Mouse (Mus musculus) layer of hippocampus, adult 8-10 months (tissue): Measurements from ENCODE around the gene Mrtfa. TPM values are rescaled to one million over a fixed set of nuclear protein-coding genes. Genes with fewer than 3 reads are reported as not detected.
A peak's percentile ranks its signal among the peaks of the same experiment; 100 is the strongest.

ENCODE experiments used
- DNase-seq, 2 experiments: peaks; one replicate each; pipeline ENCODE4 v3.0.0; 2022; ENCODE audit warnings: low spot score in 2 of 2
- total RNA-seq, 4 experiments: library from RNA; stranded (reverse); gene quantifications; 2 replicates each; pipeline ENCODE4 v1.2.4; 2022

Gene Mrtfa
- total RNA-seq, 4 experiments from 2014 or later: 79.9 to 100 (median 95.9) TPM

DNA sequence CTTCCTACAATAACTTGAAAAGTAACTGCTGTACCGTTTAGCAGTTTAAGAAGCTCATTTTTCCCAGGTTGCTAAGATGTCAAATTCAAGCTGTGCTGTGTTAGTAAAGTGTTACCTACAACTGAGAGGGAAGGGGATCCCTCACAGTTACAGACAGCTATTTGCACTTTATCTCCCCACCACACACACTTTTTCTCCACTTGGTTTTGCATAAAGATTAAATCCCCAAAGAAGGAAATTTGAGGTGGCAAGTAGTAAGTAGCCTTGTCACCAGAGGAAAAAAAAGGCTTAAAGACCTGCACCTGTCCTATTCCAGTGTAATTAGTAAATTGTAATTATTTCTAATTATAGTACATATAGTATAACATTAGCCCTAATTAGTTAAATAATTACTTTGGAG lies 193.5 kb downstream of the Mrtfa start:
- no peak for DNase-seq

GRCm38 (mm10) chr15:80996090-80996835 lies 194.3 kb downstream of the Mrtfa start:
- DNase-seq: no peak

- DNase-seq: no peak
These were observed 195.6 kb downstream of the Mrtfa start for GRCm38 (mm10) chr15:80994959-80995358.

- no peak for DNase-seq
These were observed 200.8 kb downstream of the Mrtfa start for GRCm38 (mm10) chr15:80989712-80990111.

DNA sequence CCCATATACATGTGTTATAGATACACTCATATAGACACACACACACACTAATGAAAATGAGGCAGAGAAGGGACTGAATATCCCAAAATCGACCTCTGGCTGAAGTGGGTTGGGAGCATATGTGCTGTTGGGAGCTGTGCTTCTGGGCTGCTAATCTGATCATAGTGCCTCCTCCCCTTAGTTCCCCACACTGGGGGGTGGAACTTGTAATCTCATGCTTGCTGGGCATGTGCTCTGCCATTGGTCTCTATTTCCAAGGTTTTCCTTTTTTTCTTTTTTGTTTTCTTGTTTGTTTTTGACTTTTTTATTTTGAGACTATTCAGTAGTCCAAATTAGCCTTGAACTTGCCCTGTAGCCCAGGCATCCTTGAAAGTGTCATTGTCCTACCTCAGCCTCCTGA lies 202.2 kb downstream of the Mrtfa start:
- no peak for DNase-seq

GRCm38 (mm10) chr15:80983264-80983663 lies 207.3 kb downstream of the Mrtfa start:
- no peak for DNase-seq

- DNase-seq: no peak
These were observed 209.4 kb downstream of the Mrtfa start for GRCm38 (mm10) chr15:80981176-80981575.

- no peak for DNase-seq
These were observed 210.9 kb downstream of the Mrtfa start for GRCm38 (mm10) chr15:80979611-80980010.

DNA sequence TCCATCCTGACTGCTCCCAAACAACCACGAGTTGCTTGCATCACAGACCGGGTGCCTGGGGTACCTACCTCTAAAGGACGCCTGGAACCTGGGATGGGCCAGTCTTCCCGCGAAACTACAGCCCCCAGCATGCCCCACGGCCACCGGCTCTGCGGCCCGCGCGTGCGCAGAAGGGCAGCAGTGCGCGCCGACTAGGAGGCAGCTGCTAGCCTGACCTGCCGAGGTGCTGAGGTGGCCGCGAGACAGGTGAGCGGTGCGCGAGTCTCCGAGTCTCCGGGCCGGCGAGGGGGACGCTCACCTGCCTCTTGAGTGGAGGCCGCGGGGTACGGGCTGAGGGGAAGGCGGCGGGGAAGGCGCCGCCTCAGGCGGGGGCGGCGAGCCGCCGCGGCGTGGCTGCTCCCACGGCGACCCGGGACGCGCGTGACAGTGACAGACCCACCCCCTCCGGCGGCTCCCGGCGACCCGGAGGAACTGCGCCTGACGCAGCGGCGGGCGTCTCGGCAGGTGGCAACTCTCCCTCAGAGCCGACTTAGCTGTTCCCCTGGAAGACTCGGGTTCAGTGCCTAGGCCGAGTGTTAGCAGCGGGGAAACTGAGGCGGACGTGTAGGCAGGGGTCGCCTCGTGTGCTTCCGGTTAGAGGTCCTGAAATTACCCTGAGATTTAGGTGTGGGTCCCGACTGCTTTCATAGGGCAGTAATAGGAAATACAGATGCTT lies 212.8 kb downstream of the Mrtfa start, which contains the start of gene Sgsm3:
TSS of gene Sgsm3 (plus strand) at position 146 of the 715 bp plus-strand sequence.
- peak; percentile 76 to 85 for DNase-seq

DNA sequence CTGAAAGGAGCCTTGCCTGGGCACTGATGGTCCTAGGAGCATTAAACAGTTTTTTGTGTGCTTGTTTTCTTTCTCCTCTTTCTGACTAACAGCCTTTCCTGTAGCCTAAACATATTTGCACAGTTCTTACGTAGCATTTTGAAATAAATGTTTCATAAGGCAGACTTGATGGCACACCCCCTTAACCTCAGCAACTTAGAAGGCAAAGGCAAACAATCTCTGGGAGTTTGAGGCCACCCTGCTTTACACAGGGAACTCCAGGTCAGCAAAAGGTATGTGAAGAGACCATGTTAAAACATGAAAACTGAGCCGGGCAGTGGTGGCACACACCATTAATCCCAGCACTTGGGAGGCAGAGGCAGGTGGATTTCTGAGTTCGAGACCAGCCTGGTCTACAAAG lies 214.9 kb downstream of the Mrtfa start:
- DNase-seq: no peak

GRCm38 (mm10) chr15:80974311-80974710 lies 216.2 kb downstream of the Mrtfa start:
- no peak for DNase-seq

DNA sequence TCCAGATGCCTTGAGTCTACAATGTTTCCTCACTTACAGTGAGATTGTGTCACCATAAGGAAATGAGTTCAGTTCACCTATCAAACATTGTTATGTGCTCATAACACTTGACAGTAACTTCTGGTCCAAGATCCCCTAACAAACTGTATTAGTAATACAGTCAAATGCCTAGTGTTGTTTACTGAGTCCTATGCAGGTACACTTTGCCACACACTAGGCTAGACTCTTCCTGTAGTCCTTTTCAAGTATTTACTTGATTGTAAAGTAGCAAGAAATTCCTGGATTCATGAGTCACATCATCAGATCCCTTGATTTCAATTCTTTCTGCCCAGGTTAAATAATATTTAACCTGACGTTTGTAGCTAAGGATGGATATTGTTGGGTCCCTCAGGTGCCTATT lies 221.2 kb downstream of the Mrtfa start:
- no peak for DNase-seq

Other genes starting within 250 kb of the Mrtfa start
- 10 to 100 TPM; 24.8 to 31.2 (median 28.4) TPM for gene Adsl, start 242.3 kb downstream of the Mrtfa start, total RNA-seq
- gene Sgsm3, start 213.0 kb downstream of the Mrtfa start, total RNA-seq: 10 to 100 TPM; 72.3 to 87.1 (median 81.3) TPM
- 10 to 100 TPM; 19.3 to 25.1 (median 24.3) TPM for gene Mchr1, start 44.7 kb upstream of the Mrtfa start, total RNA-seq
- 10 to 100 TPM; 40.9 to 46.8 (median 42.9) TPM for gene Slc25a17, start 170.1 kb upstream of the Mrtfa start, total RNA-seq
- gene St13, start 209.3 kb upstream of the Mrtfa start, total RNA-seq: 100 to 1,000 TPM; 158 to 183 (median 171) TPM
- gene Xpnpep3, start 209.4 kb upstream of the Mrtfa start, total RNA-seq: 10 to 100 TPM; 15.5 to 19.3 (median 18.1) TPM
- gene Dnajb7, start 217.5 kb upstream of the Mrtfa start, total RNA-seq: not detected